Mouse (Mus musculus) kidney, adult 2 months (tissue): ENCODE data around the gene Crygd.

Source experiments
- CTCF ChIP-seq: fragments of 200-500 bp; conservative IDR thresholded peaks from 2 replicates; pipeline ENCODE4 v1.5.1; 2011; ENCODE audit warnings: low read depth, mild to moderate bottlenecking, control low read depth, low read length, moderate library complexity, mixed read lengths; ENCODE audit not compliant: insufficient read depth, insufficient read length
- POLR2A ChIP-seq: fragments of 200-500 bp; IDR thresholded peaks from one replicate; pipeline ENCODE4 v1.6.1; 2011; ENCODE audit warnings: low read depth, low read length, control low read depth

- TF ChIP-seq CTCF, result no peak
- TF ChIP-seq POLR2A, result no peak
Measured at GRCm38 (mm10) chr1:65043433-65043832, 19.8 kb downstream of the Crygd start.
